In genomic region chr11:65124913-65125418, GRCm38 (mm10) we compare ENCODE assay signal across 10 mouse cellular contexts. TPM values are rescaled to one million over a fixed set of nuclear protein-coding genes. Genes with fewer than 3 reads are reported as not detected.
DNase-seq lines count a peak whose midpoint lies in the region; ATAC-seq and TF ChIP-seq lines count a peak whose summit lies in the region.
"Had no signal": no experiment of that assay in that cellular context is flagged by ENCODE, and none has a peak within 500 bp of the region (broad histone marks: within the 10 kb centered on the region; RNA-seq: fewer than 3 reads in every experiment).

No protein-coding gene starts in this region.

- no peak overlapping the region for H3K4me3 ChIP-seq in heart, adult 2 months
- H3K4me3 ChIP-seq in intestine, postnatal 0 days (ENCODE audit: low read depth, low read length) = no peak overlapping the region

- TF ChIP-seq POLR2A in heart, adult 2 months (IDR thresholded peaks at IDR 0.05; ENCODE audit: insufficient read depth, low read depth, low read length) = no peak

- ATAC-seq in frontal cortex, adult (ENCODE audit: low TSS enrichment) = peak; percentile 73
- ATAC-seq in intestine, postnatal 0 days = no peak
- no peak for ATAC-seq in erythroid progenitor cell, adult 5-6 weeks (replicated peaks; ENCODE audit: low FRiP score, poor library complexity, severe bottlenecking)

- 43% methylated on average over 8 of the region's 8 CpGs for WGBS in heart, adult 2 months
- 58% methylated on average over 8 of the region's 8 CpGs for WGBS in intestine, postnatal 0 days

- no peak for TF ChIP-seq EP300 in heart, adult 2 months (IDR thresholded peaks at IDR 0.05; ENCODE audit: insufficient read depth, low read depth, low read length)

- no peaks in the 10 kb centered on the region for H3K79me2 ChIP-seq in heart, adult 2 months (replicated peaks; ENCODE audit: control insufficient read depth, insufficient read depth, low read length)

- H3K4me2 ChIP-seq in intestine, postnatal 0 days (replicated peaks; ENCODE audit: low read depth) = no peak overlapping the region

- H3K4me1 ChIP-seq in heart, adult 2 months (ENCODE audit: control insufficient read depth, insufficient read depth, low read length) = peaks cover 2% of the 10 kb centered on the region; the same call in 1 of the 2 replicates
- no peaks in the 10 kb centered on the region for H3K4me1 ChIP-seq in intestine, postnatal 0 days (replicated peaks; ENCODE audit: control insufficient read depth, insufficient read depth, low read length)

- no peaks in the 10 kb centered on the region for H3K9me3 ChIP-seq in intestine, postnatal 0 days (ENCODE audit: control insufficient read depth)

- H3K27ac ChIP-seq in heart, adult 2 months = peak overlapping the region; percentile 32
- H3K27ac ChIP-seq in intestine, postnatal 0 days (ENCODE audit: low read depth, low read length) = no peak overlapping the region

- no peak overlapping the region for H3K9ac ChIP-seq in heart, adult 2 months (ENCODE audit: low read depth, low read length)
- no peak overlapping the region for H3K9ac ChIP-seq in intestine, postnatal 0 days (ENCODE audit: low read depth, low read length)

- intact Hi-C loops in heart, adult 2 months (cut with DNase I) = loop anchor here (5.0 kb wide), 1 partner anchor 58 kb away; no protein-coding TSS in a partner anchor

- DNase-seq in frontal cortex, postnatal 25 days (ENCODE audit: low spot score in 2 of 2) = no peak
- DNase-seq in embryo, embryonic 9.5 days (ENCODE audit: extremely low spot score) = peak; percentile 5
- peak; percentile 41 to 68 for DNase-seq in heart, adult 2 months
- DNase-seq in lung, postnatal 36 days = peak; percentile 31
- no peak for DNase-seq in spleen, adult 12 weeks (ENCODE audit: low spot score)

- TF ChIP-seq CTCF in heart, adult 2 months (IDR thresholded peaks at IDR 0.05) = no peak
- 0 out of 2 replicates have a peak, but pooled peaks have one; percentile 17 for TF ChIP-seq CTCF in intestine, postnatal 0 days (IDR thresholded peaks at IDR 0.05; ENCODE audit: low read depth)

- no peaks in the 10 kb centered on the region for H3K27me3 ChIP-seq in heart, adult 2 months (ENCODE audit: control insufficient read depth, insufficient read depth, low read length)
- H3K27me3 ChIP-seq in intestine, postnatal 0 days (replicated peaks; ENCODE audit: control insufficient read depth, insufficient read depth, low read length) = no peaks in the 10 kb centered on the region

- no peaks in the 10 kb centered on the region for H3K36me3 ChIP-seq in heart, adult 2 months (ENCODE audit: control insufficient read depth, insufficient read depth, low read length)
- H3K36me3 ChIP-seq in intestine, postnatal 0 days (ENCODE audit: control insufficient read depth, insufficient read depth) = no peaks in the 10 kb centered on the region

RNA-seq across cellular contexts. Expression of gene 1700086D15Rik, which starts 34.7 kb away (rescaled TPM):
- total RNA-seq in heart, adult 2 months (2021) = under 1 TPM in 1 of 2 experiments, not detected in 1; 0.41 TPM
- not detected in 2 replicates for polyA plus RNA-seq in heart, adult 2 months (2012; rRNA removed)
- 0.13 TPM in 1 of 2 replicates, not detected in the other for polyA plus RNA-seq in intestine, postnatal 0 days (2015; fragmentation: Nextera tagmentation; extraction: Ambion mirVana)
- total RNA-seq in erythroid progenitor cell, adult 5-6 weeks (2015; ENCODE audit: low replicate concordance) = not detected in 2 replicates
- total RNA-seq in erythroid progenitor cell, adult 5-6 weeks (2017; ENCODE audit: low replicate concordance) = not detected in 2 replicates
- polyA plus RNA-seq: C2C12; liver, embryonic 16.5 days had no signal

RNA-seq across cellular contexts. Expression of gene Arhgap44, which starts 37.8 kb away (rescaled TPM):
- 10 to 100 TPM; 21.8 to 26.6 TPM for total RNA-seq in heart, adult 2 months (2021)
- 14.9 and 16.8 TPM in 2 replicates for polyA plus RNA-seq in heart, adult 2 months (2012; rRNA removed)
- 10.2 and 11.1 TPM in 2 replicates for polyA plus RNA-seq in intestine, postnatal 0 days (2015; fragmentation: Nextera tagmentation; extraction: Ambion mirVana)
- total RNA-seq in erythroid progenitor cell, adult 5-6 weeks (2015; ENCODE audit: low replicate concordance) = not detected in 2 replicates
- not detected in 2 replicates for total RNA-seq in erythroid progenitor cell, adult 5-6 weeks (2017; ENCODE audit: low replicate concordance)

Comparison
In these comparisons a context has a peak if more than half of its experiments do, and no peak if none do; other contexts are left out.
1. DNase-seq: peak in embryo, embryonic 9.5 days (single experiment), heart, adult 2 months (2 of 2) and lung, postnatal 36 days (single experiment); none in frontal cortex, postnatal 25 days (0 of 2) and spleen, adult 12 weeks (single experiment).
2. RNA of gene Arhgap44, which starts 37.8 kb away (total RNA-seq): 21.8 to 26.6 TPM in heart, adult 2 months; not detected in erythroid progenitor cell, adult 5-6 weeks; every median in the first group is over 10 times any median in the second.